Mouse (Mus musculus): Measurements from ENCODE around the gene Gatad2a. TPM values are rescaled to one million over a fixed set of nuclear protein-coding genes. Genes with fewer than 3 reads are reported as not detected.

Gene Gatad2a
- total RNA-seq, 2 experiments from 2014 or later = 28.6 to 38.8 TPM

- no peak for DNase-seq (ENCODE audit: low spot score)
Measured at GRCm38 (mm10) chr8:69902163-69903062, 93.8 kb downstream of the Gatad2a start, which contains the start of the genes Tssk6, Ndufa13 and Yjefn3. Gene Tssk6, plus strand, starts transcription at chr8:69902184. Gene Ndufa13, minus strand, starts transcription at chr8:69902558. Gene Yjefn3, minus strand, starts transcription at chr8:69902712.

GRCm38 (mm10) chr8:69901484-69902162 lies 94.6 kb downstream of the Gatad2a start:
- DNase-seq (ENCODE audit: low spot score) = peak; percentile 98

DNA sequence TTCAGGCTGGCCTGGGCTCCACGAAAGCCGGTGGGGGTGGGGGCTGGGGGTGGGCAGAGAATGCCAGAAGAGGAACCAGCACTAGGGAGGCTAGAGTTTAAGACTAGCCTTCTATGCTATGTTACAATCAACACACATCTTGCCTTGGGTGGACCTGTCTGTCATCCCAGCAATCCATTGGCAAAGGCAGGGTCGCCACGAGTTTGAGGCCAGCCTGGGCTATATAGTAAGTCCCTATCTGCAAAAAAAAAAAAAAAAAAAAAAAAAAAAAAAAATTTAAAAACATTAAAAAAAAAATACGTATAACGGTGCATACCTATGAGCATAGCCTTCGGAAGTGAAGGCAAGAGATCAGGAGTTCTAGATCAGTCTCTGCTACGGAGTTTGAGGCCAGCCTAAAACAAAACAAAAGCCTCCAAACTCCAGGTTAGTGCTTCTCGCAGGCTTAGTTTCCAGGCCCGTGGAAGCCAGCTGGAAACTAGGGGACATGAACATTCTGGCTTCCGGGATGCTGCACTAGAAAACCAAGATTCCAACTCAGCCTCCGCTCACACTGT lies 95.2 kb downstream of the Gatad2a start:
- DNase-seq (ENCODE audit: low spot score) = no peak

DNA sequence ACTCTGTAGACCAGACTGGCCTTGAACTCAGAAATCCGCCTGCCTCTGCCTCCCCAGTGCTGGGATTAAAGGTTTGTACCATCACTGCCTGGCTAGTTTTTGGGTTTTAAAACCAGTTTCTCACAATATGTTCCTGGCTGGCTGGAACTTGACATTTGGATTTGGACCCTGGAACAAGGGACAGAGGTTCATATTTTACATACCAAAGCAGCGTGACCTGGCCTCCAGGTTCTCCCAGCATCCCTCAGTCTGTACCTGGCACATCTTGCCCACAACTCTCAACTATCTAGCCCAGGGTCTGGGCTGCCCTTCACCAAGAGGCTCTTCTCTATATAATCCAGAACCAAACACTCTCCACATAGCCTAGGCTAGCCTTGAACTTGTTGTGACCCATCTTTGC lies 96.3 kb downstream of the Gatad2a start:
- no peak for DNase-seq (ENCODE audit: low spot score)

GRCm38 (mm10) chr8:69897857-69898256 lies 98.3 kb downstream of the Gatad2a start:
- DNase-seq (ENCODE audit: low spot score) = no peak

GRCm38 (mm10) chr8:69895772-69896451 lies 100.3 kb downstream of the Gatad2a start:
- DNase-seq (ENCODE audit: low spot score) = no peak

GRCm38 (mm10) chr8:69894836-69895332 lies 101.3 kb downstream of the Gatad2a start:
- DNase-seq (ENCODE audit: low spot score) = no peak

- no peak for DNase-seq (ENCODE audit: low spot score)
Measured at GRCm38 (mm10) chr8:69893863-69894262, 102.3 kb downstream of the Gatad2a start.

GRCm38 (mm10) chr8:69890813-69891241 lies 105.4 kb downstream of the Gatad2a start:
- no peak for DNase-seq (ENCODE audit: low spot score)

DNA sequence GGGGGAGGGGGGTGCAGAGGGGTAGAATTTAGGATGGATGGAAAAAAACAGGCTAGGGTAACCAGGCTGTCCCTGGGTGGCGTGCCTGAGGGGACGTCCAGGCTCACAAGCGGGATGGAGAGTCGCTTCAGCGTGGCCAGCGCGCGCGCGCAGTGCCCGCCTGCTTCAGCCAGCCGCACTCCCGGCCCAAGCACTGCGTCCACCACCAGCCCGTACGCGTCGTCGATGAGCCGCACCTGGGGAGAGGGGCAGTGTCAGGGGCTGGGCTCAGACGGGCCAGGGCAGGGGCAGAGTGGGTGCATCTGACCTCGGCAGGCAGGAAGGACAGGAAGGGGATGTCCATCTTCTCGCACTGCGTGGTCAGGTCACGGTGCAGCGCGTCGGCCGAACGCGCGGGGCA lies 107.3 kb downstream of the Gatad2a start:
- no peak for DNase-seq (ENCODE audit: low spot score)

GRCm38 (mm10) chr8:69888244-69888866 lies 107.8 kb downstream of the Gatad2a start:
- no peak for DNase-seq (ENCODE audit: low spot score)

DNA sequence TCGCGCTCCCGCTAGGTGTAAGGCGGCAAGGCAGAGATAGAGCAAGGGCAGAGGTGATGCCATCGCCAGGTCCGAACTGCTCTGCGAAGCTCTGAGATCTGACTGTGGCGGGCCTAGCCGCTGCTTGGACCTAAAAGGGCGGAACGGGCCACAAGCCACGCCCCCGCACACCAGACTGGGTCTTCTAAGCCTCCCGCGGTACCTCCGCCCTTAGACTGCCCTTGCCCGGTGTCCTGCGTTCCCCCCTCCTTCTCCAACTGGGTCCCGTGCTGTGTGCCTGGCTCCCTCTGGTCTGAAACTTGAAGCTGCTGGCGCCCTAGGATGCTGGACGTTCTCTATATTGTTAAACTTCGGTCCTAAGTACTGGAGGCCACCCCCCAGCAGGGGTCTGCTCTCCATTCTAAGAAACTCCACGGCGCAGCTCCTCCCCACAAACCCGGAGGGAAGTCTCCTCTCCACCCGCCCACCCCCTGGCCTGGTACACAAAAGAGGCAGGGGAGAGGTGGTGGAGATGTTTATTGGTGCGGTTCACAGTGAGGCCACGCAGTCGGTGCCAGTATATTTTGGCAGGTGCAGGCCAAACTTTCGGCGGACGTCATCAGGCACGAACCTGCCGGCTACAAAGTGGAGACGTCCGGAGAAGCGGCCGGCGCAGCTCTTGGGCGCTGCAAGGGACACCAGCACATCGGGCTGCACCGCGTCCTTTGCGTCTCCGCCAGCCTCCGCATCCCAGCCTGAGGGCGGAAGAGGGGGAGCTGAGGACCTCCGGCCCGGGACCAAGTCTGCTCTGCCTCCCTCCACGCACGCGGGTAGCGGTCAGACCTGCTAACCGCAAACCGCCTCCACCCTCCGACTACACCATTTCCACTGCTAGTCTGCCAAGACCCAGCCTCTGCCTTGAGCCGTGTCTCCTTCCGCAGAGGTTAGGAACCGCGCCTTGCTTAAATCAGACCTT lies 108.6 kb downstream of the Gatad2a start, which contains the start of gene Cilp2:
Gene Cilp2, minus strand, starts transcription at position 399 of the 955 bp plus-strand sequence.
- peak; percentile 44 for DNase-seq (ENCODE audit: low spot score)

DNA sequence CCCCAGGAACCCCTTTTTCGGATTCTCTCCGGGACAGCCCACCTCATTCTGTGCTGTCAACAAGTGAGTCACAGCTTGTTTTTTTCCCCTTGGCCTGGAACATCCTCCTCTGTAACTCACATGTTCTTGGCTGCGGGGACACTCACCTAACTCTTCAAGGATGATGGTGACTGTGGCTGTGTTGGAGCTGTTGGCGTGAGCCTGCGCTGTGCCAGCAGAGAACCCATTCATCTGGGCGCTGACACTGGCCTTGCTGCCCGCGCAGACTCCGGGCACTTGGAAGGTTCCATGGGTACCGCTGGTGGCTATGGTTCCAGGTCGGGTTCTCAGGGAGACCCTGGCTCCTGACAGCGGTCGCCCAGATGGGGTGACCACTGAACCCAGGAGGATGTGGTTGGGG lies 112.0 kb downstream of the Gatad2a start:
- DNase-seq (ENCODE audit: low spot score) = no peak

GRCm38 (mm10) chr8:69882833-69883600 lies 113.2 kb downstream of the Gatad2a start:
- no peak for DNase-seq (ENCODE audit: low spot score)

DNA sequence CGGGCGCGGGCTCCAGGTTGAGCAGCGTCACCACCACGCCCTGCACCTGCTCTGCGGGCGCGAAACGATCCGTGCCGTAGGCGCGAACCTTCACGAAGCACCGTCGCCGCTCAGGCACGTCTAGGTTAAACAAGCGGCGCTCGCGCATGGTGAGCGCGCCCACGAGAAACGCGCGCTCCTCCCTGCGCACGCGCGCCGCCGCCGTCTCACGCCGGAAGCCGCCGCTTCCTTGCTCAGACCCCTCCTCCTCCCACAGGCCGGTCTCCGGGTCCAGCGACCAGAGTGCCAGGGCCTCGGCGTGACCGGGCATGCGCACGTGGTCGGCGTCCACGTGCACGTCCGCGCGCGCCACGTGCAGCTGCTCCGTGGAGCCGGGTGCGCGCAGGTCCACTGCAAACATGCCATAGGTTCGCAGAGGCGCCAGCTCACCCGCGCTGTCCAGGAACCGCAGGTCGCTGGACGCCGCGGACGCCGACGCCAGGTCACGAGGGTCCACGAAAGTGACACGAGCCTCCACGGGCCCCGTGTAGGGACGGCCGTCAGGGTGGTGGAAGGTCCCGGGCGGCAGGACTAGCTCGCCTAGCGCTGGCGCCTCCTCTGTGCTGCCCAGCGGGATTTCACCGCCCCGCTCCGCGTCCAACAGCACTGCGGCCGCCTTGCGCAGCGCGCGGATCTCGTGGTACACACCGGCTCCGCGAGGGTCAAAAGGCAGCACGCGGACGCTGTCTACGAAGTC lies 114.0 kb downstream of the Gatad2a start:
- DNase-seq (ENCODE audit: low spot score) = no peak

DNA sequence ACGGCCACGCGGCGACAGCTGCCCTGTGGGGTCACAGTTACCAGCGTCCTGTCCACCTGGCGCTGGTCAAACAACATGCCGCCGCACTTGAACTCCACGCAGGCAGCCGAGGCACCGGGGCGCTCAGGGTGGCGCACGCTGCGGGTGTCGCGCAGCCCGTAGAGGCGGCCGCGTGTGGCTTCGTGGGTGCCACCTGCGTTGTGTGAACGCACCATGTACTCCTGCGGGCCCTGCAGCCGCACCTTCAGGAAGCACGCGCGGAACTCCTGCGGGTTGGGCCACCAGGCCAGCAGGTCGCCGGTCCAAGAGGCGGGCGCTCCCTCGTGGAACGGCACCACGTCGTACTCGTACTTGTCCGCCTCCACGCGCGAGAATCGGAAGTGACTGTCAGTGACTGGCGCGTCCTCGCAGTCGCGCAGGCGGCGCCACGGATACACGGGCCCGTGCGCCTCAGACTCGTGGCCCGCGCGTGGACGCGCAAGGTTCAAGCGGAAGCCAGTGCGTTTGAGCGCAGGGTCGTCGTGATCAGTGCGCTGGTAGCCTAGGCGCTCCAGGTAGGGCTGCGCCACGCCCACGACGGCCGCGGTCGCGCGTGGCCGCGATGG lies 114.8 kb downstream of the Gatad2a start:
- no peak for DNase-seq (ENCODE audit: low spot score)

DNA sequence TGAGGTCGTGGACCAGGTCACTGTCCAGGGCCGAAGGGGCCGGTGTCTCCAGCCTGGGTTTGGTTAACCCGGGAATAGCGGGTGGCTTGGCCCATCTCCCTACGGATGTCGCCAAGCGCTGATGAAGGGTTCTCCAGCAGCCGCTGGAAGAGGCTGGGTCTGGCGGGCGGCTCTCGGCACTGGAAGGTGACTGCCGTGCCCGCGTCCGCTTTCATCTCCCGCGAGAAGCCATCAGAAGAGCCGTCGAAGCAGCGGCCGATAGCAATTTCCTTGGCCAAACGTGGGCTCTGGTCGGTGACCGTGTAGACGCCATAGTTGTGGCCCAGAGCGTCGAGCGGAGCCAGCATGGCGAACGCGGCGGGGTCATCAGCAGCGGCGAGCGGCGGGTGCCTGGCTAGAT lies 115.3 kb downstream of the Gatad2a start:
- no peak for DNase-seq (ENCODE audit: low spot score)

GRCm38 (mm10) chr8:69879678-69880077 lies 116.5 kb downstream of the Gatad2a start:
- DNase-seq (ENCODE audit: low spot score) = no peak

Measured in gastrocnemius, adult 18-20 months (tissue).